Mouse (Mus musculus) limb, embryonic 10.5 days (tissue): Measurements from ENCODE around the gene Slit2. TPM values are rescaled to one million over a fixed set of nuclear protein-coding genes. Genes with fewer than 3 reads are reported as not detected.
A peak's percentile ranks its signal among the peaks of the same experiment; 100 is the strongest.
"Not testable (repeated sequence)": the region's sequence is repeated elsewhere in the genome, so short reads cannot be mapped to it uniquely, and the experiment has no call there.

Experiments
- DNase-seq: peaks from one replicate; pipeline ENCODE4 v3.0.0-alpha.2; 2017; ENCODE audit warnings: low spot score
- H3K27ac ChIP-seq: fragments of 300-500 bp; sonication (generic); 2 replicates; pipeline ENCODE4 v1.5.1; 2016; ENCODE audit warnings: mild to moderate bottlenecking
- H3K27me3 ChIP-seq: fragments of 300-500 bp; sonication (generic); 2 replicates; pipeline ENCODE4 v1.6.1; 2016; ENCODE audit warnings: low read depth, mild to moderate bottlenecking; ENCODE audit not compliant: poor library complexity, severe bottlenecking
- H3K36me3 ChIP-seq: fragments of 300-500 bp; sonication (generic); 2 replicates; pipeline ENCODE4 v1.6.1; 2016; ENCODE audit warnings: mild to moderate bottlenecking, moderate library complexity
- H3K4me1 ChIP-seq: fragments of 300-500 bp; sonication (generic); 2 replicates; pipeline ENCODE4 v1.6.1; 2016
- H3K4me3 ChIP-seq: fragments of 300-500 bp; sonication (generic); 2 replicates; pipeline ENCODE4 v1.5.1; 2016; ENCODE audit warnings: mild to moderate bottlenecking, moderate library complexity
- H3K9me3 ChIP-seq: fragments of 300-500 bp; sonication (generic); replicated peaks from 2 replicates; pipeline ENCODE4 v1.6.1; 2016; ENCODE audit warnings: mild to moderate bottlenecking
- WGBS: fragments of 180-500 bp; shearing (Covaris S2); methylation state at CpG from one replicate; pipeline ENCODE4 v1.1.7; 2016; 5-methylcytosine and 5-hydroxymethylcytosine counted together
- polyA plus RNA-seq: library from polyadenylated mRNA; unstranded; fragments of >200 nt; fragmentation: Nextera tagmentation; extraction: Ambion mirVana; gene quantifications from 2 replicates; pipeline ENCODE4 v1.2.1, GENCODE M21; 2016

The Slit2 gene
- polyA plus RNA-seq, 1 experiment from 2014 or later: 17.8 TPM

DNA sequence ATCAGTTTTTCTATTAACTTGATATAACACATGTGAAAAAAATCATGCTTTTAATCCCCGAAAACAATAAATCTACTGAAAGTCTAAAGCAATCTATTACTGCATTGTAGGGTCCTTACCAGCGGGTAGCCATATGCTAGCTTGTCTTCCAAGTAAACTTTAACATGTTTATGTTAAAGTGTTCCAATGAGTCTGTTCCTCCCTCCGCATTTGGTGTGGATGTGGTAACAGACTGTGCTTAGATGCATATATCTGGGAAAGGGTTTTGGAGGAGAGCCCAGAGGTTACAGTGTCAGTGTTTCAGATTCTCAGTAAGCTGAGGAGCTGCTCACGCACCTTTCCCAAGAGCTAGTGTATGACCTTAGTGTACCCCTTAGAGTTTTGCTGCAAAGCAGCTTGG is 204.9 kb downstream of the Slit2 start:
- H3K36me3 ChIP-seq: no peaks in the 10 kb centered on the region

DNA sequence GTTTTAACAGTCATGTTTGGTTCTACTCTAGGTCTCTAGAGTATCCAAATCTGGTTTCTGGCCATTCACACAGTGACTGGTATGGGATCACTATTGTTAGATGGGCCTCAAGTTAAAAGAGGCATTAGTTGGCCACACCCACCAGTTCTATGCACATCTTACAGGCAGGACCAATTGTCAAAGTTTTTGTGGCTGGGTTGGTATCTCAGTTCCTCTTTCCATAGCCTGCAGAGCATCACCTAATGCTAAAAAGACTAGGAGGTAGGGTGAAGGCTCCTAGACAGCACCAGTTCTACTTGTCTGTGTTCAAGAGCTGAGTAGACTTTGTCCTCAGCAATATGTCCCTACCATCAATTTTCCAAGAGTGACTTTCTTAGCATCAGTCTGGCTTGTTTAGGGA is 216.4 kb downstream of the Slit2 start:
- H3K36me3 ChIP-seq: no peaks in the 10 kb centered on the region
- DNase-seq: no peak
- no peaks in the 10 kb centered on the region for H3K9me3 ChIP-seq
- no peak overlapping the region for H3K4me3 ChIP-seq
- H3K27ac ChIP-seq: no peak overlapping the region
- H3K27me3 ChIP-seq: no peaks in the 10 kb centered on the region
- H3K4me1 ChIP-seq: no peaks in the 10 kb centered on the region

More for the DNA sequence above, 204.9 kb downstream of the Slit2 start:
- no peak for DNase-seq
- H3K27me3 ChIP-seq: no peaks in the 10 kb centered on the region
- no peaks in the 10 kb centered on the region for H3K9me3 ChIP-seq
- WGBS: 92% methylated on average over 4 of the region's 4 CpGs
- H3K4me3 ChIP-seq: no peak overlapping the region
- H3K27ac ChIP-seq: no peak overlapping the region
- no peaks in the 10 kb centered on the region for H3K4me1 ChIP-seq

DNA sequence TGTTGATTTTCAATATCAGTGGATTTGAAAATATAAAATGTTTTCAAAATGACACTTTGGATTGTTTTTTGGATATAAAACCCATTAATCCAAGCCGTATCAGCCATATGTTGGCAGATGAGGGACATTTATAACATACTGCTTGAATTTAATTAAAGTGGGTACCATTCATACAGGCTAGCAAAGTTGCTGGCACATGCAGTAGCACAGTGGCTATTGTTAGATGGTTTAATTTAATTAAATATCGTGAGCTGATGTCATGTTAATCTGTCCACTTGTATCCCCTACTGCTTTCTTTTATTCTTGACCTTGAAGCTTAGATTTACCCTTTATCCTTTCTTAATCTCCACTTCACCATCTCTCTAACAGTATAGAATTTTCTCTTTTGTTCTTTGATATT is 232.3 kb downstream of the Slit2 start:
- Histone ChIP-seq H3K36me3 (no peaks in the 10 kb centered on the region), H3K4me3 (no peak overlapping the region)
- WGBS: 88% methylated on average over 2 of the region's 2 CpGs

DNA sequence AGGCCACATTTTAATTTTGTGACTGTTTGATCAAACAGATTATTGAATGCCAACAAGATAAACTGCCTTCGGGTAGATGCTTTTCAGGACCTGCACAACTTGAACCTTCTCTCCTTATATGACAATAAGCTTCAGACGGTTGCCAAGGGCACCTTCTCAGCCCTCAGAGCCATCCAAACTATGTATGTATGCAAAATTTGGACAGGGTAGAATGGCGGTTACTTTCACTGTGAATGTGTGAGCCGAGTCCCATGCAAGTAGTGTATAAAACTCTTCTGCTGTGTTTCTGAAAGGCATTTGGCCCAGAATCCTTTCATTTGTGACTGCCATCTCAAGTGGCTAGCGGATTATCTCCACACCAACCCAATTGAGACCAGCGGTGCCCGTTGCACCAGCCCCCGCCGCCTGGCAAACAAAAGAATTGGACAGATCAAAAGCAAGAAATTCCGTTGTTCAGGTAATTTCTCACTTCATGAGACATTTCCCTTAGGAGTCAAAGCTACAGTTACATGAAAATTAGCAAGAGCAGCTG is 236.8 kb downstream of the Slit2 start:
- Histone ChIP-seq H3K4me3 (no peak overlapping the region), H3K9me3 (no peaks in the 10 kb centered on the region), H3K27ac (no peak overlapping the region), H3K36me3 (no peaks in the 10 kb centered on the region), H3K27me3 (no peaks in the 10 kb centered on the region), H3K4me1 (no peaks in the 10 kb centered on the region)
- no peak for DNase-seq
- WGBS: 91% methylated on average over 10 of the region's 10 CpGs

More for the DNA sequence above, 232.3 kb downstream of the Slit2 start:
- H3K9me3 ChIP-seq: no peaks in the 10 kb centered on the region
- H3K27me3 ChIP-seq: no peaks in the 10 kb centered on the region
- no peak overlapping the region for H3K27ac ChIP-seq
- no peak for DNase-seq
- no peaks in the 10 kb centered on the region for H3K4me1 ChIP-seq

DNA sequence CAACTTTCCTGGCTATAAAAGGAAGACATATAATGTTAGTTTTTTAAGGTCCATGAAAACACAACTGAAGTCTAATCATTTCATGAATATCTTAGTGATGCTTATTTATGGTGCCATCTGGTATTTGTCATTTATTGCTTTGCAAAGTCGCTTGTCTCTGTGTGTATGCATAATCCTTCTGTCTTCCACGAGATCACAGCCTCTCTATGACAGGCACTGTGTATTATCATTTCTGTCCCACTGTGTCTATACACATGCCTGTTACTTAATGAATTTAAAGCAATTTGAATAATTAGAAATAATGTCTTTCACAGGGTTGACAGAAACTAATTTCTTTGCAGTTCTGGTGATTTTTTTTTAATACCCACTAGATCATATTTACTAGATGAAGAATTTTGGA is 242.6 kb downstream of the Slit2 start:
- Histone ChIP-seq H3K36me3 (no peaks in the 10 kb centered on the region), H3K27me3 (no peaks in the 10 kb centered on the region), H3K9me3 (no peaks in the 10 kb centered on the region), H3K27ac (no peak overlapping the region), H3K4me1 (no peaks in the 10 kb centered on the region), H3K4me3 (no peak overlapping the region)
- 67% methylated on average over 2 of the region's 2 CpGs for WGBS
- DNase-seq: no peak

DNA sequence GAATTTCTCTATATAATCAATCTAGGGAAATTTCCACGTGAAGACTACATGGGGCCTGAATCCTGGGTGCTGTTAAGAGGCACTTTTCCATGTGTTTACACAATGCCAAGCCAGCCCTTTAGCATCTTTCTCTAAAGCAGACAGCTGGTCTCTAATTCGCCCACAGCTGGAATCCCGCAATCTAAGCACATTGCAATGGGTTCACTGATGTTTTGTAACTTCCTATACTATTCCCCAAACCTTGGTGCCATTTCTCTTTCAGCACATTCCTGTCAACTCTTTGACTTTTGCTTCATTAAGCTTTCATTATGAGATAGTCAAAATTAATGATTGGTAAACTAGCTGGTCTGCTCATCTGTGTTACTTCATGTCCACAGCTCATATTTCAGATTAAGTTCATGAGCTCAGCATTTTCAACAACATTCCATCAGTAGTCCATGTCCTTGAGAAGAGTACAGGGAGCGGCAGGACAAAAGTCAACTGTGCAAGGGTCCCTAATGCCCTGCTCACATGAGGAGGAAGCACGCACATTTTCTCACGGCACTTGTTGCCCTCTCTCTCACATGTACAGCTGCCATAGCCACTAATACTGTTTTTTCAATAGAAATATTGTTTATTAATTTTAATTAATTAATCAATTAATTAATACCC is 247.6 kb downstream of the Slit2 start:
- Histone ChIP-seq H3K9me3 (no peaks in the 10 kb centered on the region), H3K27me3 (no peaks in the 10 kb centered on the region), H3K4me1 (no peaks in the 10 kb centered on the region), H3K27ac (no peak overlapping the region), H3K4me3 (no peak overlapping the region), H3K36me3 (no peaks in the 10 kb centered on the region)
- WGBS: 75% methylated on average over 6 of the region's 6 CpGs
- DNase-seq: no peak

DNA sequence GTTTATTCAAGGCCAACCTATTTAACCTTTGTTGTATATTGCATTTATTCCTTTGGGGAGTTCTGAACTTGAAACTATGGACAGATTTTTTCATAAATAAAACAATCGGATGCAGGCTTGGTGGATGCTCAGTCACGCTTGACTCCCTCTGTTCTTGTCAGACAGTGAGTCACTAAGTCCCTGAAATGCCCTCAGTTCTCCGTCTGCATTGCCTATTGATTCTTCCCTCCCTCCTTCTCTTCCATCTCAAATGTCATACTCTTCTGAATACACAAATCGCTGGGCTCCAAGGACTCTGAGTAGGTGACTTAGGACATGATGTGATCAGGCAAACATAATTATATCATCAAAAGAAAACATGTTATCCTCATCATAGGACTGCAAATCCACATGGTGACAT is 251.8 kb downstream of the Slit2 start:
- no peaks in the 10 kb centered on the region for H3K27me3 ChIP-seq
- no peak for DNase-seq
- no peaks in the 10 kb centered on the region for H3K9me3 ChIP-seq
- H3K4me3 ChIP-seq: no peak overlapping the region
- H3K4me1 ChIP-seq: no peaks in the 10 kb centered on the region
- no peaks in the 10 kb centered on the region for H3K36me3 ChIP-seq
- no peak overlapping the region for H3K27ac ChIP-seq
- WGBS: 85% methylated on average over 4 of the region's 4 CpGs

DNA sequence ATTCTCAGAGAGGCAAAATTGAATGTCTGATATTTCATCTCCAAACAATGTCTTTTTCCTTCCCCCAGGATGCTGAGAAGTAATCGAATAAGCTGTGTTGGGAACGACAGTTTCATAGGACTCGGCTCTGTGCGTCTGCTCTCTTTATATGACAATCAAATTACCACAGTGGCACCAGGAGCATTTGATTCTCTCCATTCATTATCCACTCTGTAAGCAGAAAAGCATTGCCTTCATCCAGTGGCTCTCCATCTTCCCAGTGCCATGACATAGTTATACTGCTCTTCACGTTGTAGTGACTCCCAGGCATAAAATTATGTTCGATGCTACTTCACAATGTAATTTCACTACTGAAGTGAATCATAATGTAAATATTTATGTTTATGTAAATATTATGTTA is 252.3 kb downstream of the Slit2 start:
- H3K27ac ChIP-seq: no peak overlapping the region
- H3K36me3 ChIP-seq: no peaks in the 10 kb centered on the region
- 95% methylated on average over 6 of the region's 6 CpGs for WGBS
- no peak for DNase-seq
- H3K4me1 ChIP-seq: no peaks in the 10 kb centered on the region
- H3K27me3 ChIP-seq: no peaks in the 10 kb centered on the region
- H3K4me3 ChIP-seq: no peak overlapping the region
- no peaks in the 10 kb centered on the region for H3K9me3 ChIP-seq

DNA sequence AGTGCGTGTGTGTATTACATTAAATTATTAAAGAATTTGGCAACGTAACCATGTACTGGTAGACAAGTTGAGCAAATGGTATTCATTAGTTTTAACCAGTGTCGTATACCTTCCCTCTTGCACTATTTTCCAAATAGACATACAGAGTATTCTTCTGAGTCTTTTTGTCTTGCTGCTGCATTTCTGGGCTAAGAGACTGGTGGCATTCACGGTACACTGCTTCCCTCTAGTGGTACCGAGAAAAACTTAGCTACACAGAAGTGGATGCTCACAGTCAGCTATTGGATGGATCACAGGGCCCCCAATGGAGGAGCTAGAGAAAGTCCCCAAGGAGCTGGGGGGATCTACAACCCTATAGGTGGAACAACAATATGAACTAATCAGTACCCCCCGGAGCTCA is 257.8 kb downstream of the Slit2 start:
- not testable (repeated sequence) for H3K27ac ChIP-seq, H3K4me1 ChIP-seq, H3K27me3 ChIP-seq, H3K4me3 ChIP-seq, H3K36me3 ChIP-seq, H3K9me3 ChIP-seq
- 36% methylated on average over 6 of the region's 6 CpGs for WGBS
- peak; percentile 37 for DNase-seq

DNA sequence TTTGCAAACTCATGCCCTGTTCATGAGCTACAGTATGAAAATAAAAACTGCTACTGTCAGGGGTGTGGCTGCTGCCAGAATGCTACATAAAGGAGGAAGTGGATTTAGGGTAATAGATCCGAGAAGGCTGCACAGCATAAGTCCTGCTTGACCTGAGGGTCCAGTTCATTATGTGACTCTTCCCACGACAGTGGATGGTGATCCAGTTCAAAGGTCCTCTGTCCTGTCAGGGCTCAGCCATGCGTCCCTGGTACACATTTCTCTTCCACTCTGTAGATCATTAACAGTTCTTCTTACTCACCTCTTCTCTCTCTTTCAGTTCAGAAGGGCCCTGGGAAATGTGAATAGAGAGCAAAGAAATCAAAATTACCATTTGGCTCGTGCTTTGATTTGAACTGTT is 265.4 kb downstream of the Slit2 start:
- DNase-seq: no peak
- H3K36me3 ChIP-seq: peaks cover 2% of the 10 kb centered on the region; the same call in 1 of the 2 replicates
- H3K9me3 ChIP-seq: no peaks in the 10 kb centered on the region
- no peak overlapping the region for H3K27ac ChIP-seq
- H3K4me3 ChIP-seq: no peak overlapping the region
- 80% methylated on average over 4 of the region's 4 CpGs for WGBS
- H3K4me1 ChIP-seq: no peaks in the 10 kb centered on the region
- H3K27me3 ChIP-seq: no peaks in the 10 kb centered on the region

DNA sequence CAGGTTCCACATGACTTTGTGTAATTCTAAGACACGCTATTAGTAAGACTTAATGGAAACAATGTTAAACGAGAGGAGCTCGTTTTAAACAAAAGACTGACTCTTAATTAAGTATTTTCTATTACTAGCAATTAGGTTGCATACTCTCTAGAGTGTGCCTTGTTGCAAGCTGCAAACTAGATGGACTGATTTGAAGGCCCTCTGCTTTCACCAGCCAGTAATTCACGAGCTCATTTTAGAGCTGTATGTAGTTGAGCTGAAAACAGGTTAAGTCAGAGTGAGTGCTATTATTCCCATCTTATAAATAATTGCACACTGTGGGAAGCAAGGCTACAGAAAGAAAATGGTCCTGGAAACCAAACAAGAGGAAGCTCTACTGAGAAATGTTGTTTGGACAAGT is 294.6 kb downstream of the Slit2 start:
- no peaks in the 10 kb centered on the region for H3K4me1 ChIP-seq
- H3K27ac ChIP-seq: no peak overlapping the region
- no peak overlapping the region for H3K4me3 ChIP-seq
- H3K9me3 ChIP-seq: no peaks in the 10 kb centered on the region
- 80% methylated on average over 4 of the region's 4 CpGs for WGBS
- DNase-seq: no peak
- no peaks in the 10 kb centered on the region for H3K36me3 ChIP-seq
- H3K27me3 ChIP-seq: no peaks in the 10 kb centered on the region

DNA sequence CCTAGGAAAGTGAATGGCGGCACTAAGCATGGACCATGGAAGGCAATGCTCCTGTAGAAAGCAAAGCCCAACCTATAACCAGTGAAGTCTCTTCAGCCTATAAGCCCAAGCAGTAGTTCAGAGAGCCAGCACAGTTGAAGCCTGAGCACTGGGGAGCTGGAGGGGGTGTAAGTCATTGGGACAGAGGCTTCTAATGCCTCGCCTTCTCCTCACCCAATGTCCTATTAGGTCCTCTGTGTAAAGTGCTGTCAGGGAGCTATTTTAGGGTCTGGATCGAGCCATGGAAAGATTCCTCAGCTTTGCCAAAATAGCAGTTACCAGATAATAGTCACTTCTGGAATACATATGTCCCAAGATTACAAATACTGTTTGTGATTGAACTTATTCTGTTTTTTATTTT is 318.2 kb downstream of the Slit2 start:
- Histone ChIP-seq H3K4me3 (no peak overlapping the region), H3K4me1 (no peaks in the 10 kb centered on the region), H3K36me3 (0 out of 2 replicates have a peak, but pooled peaks cover 3% of the 10 kb centered on the region), H3K27ac (no peak overlapping the region), H3K9me3 (no peaks in the 10 kb centered on the region), H3K27me3 (no peaks in the 10 kb centered on the region)
- WGBS: 88% methylated on average over 3 of the region's 3 CpGs
- DNase-seq: no peak

DNA sequence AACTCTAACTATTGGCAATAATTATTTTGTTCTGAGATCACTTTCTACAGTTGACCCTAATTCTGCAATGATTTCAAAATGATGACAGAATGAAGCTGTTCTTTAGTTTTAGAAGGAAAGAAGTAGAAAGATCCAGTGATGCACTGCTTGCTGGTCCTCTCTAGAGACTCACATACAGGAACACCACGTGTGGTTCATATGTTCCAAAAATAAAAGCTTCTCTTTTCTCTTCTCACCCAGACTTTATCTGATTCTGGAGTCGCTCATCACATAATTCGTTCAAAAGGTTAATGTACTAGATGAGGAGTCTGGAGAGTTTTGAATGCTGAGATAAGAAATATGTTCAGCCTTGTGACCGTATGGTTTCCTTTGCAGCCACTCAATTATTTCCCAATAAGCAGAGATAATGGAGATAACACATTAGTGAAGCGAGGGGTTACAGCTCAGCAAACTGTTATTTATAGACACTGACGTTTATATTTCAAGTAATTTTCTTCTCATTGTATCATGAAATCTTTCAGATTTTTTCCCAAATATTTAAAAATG is 332.2 kb downstream of the Slit2 start:
- Histone ChIP-seq H3K4me3 (no peak overlapping the region), H3K27ac (no peak overlapping the region), H3K36me3 (no peaks in the 10 kb centered on the region), H3K9me3 (no peaks in the 10 kb centered on the region), H3K27me3 (no peaks in the 10 kb centered on the region), H3K4me1 (no peaks in the 10 kb centered on the region)
- WGBS: 82% methylated on average over 6 of the region's 6 CpGs
- DNase-seq: no peak

DNA sequence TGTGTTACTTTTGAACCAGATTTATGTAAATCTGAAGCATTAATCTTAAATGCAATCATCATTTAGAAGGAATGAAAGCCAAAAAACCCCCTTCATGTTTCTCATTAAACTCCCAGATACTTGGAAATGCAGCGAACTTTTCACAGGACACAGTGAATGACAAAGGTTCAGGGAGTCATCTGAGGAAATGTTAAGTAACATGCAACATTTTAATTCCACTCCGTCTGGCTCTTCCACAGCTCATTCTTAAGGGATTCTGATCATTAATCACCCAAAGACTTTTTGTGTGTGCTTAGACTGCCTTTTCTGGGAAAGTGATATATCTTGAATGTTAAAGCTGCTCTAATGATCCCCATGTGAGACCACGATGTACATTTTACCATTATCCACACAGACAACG is 337.7 kb downstream of the Slit2 start:
- Histone ChIP-seq H3K36me3 (no peaks in the 10 kb centered on the region), H3K9me3 (no peaks in the 10 kb centered on the region), H3K4me1 (no peaks in the 10 kb centered on the region; the same call in 1 of the 2 replicates), H3K27ac (no peak overlapping the region), H3K27me3 (no peaks in the 10 kb centered on the region), H3K4me3 (no peak overlapping the region)
- no peak for DNase-seq
- WGBS: 72% methylated on average over 4 of the region's 4 CpGs
